Mouse (Mus musculus) skeletal muscle tissue, adult 2 months (tissue): Measurements from ENCODE around the gene Erich2.

ENCODE experiments used
- DNase-seq: peaks from one replicate; pipeline ENCODE4 v3.0.0-alpha.2; 2012; ENCODE audit warnings: low read depth, low spot score

Gene Erich2

DNA sequence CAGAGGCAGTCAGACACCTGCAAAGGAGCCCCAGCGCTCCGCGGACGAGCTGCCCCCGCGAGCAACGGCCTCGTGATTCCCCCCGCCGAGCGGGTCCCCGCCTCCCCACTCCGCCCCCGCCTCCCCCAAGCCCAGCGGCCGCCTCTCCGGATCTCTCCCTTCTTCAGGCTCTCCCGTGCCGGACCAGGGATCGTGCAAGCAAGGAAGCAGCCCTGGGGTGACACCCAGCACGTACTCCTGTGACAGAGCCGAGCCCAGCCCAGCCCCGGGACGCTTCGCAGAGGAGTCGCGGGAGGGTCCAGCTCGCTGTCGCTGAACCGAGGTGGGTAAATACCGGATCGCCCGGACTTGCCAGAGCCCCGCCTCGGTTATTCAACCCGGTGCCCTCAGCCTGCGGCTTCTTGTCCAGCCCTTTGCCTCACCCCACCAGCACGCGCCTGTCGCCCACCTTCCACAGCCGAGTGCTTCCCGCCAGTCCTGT, 53.4 kb downstream of the Erich2 start:
- no peak for DNase-seq

DNA sequence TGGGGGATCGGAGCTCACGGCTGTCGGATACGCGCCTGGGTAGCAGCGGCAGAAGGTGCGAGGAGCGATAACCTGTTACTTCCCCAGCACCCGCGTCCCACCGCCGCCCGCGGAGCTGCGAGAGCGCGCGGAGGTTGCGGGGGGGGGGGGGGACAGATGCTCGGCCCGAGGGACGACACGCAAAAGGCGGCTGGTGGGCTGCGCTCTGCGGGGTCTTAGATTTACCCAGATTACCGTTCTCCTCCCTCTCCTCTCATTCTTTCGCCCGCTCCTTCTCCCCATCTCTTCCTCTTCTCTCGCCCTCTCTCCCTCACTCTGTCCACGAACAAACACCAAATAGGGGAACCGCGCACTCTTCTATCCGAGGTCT, 54.0 kb downstream of the Erich2 start:
- no peak for DNase-seq

DNA sequence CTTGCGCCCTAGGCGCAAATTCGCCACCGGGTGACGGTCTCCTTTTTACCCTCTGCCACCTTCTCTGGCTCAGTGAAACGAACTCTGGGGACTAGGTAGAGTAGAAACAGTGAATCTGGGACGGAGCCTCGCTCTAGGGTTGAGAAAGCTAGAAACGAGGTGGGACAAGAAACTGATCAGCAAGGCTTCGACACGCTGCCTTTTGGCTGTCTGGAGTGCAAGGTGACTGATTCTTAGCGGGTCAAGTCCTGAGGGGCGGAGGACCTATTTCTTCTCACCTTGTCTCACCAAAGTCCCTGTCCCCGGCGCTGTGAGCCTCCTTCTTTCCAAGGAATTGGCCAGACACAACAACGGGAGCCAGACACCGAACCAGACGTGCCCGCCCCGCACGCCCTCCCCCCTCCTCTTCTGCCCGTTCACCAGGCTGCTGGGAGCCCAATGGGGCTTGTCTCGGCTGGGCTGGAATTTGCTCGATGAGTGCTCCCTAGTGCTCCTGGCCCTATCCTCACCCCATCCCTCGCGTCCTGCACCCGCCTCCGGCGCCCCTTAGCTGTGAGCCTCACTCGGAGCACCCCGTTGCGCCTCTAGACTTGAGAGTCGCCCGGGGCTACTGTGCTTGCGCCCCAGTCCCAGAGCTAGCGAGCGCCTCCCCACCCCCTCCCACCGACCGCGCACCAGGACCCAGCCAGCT, 54.5 kb downstream of the Erich2 start:
- no peak for DNase-seq

DNA sequence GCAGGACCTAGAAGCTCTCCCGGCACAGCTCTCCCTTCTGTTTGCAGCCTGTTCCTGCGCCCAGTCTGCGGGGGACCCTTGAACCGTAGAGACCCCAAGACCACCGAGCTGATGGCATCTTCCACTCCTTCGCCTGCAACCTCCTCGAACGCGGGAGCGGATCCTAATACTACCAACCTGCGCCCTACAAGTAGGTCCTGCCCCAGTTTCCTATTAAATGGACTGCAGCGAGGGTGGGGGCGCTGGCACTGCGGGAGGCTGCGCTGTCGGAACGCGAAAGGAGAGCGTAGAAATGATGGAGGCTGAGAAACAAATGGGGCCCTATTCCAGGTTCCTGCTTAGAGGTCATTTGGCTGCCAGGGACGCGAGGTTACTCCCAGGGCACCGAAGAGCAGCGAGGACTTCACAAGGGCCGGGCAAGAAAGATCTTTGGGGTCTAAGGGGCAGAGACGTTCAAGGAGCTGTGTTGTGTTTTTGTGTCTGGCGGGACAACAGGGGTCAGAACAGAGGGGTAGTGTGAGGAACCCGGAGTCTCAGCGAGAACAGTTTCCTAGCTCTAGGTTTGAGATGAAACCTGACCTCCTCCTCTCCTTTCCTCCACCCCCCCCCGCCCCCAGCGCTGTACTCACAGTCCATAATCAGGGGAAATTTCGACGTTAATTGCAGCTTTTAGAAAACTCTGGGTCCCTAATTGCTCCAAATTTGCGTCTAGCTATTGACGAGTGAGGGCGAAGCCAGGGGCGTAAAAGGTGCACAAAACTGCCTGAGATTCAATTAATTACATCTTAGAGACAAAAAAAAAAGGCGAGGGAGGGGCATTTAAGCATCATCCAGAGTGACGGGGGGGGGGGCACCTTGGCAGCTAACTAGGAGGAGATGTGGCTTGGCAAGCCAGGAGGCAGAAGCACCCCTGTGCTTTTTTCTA, 55.4 kb downstream of the Erich2 start:
- no peak for DNase-seq

DNA sequence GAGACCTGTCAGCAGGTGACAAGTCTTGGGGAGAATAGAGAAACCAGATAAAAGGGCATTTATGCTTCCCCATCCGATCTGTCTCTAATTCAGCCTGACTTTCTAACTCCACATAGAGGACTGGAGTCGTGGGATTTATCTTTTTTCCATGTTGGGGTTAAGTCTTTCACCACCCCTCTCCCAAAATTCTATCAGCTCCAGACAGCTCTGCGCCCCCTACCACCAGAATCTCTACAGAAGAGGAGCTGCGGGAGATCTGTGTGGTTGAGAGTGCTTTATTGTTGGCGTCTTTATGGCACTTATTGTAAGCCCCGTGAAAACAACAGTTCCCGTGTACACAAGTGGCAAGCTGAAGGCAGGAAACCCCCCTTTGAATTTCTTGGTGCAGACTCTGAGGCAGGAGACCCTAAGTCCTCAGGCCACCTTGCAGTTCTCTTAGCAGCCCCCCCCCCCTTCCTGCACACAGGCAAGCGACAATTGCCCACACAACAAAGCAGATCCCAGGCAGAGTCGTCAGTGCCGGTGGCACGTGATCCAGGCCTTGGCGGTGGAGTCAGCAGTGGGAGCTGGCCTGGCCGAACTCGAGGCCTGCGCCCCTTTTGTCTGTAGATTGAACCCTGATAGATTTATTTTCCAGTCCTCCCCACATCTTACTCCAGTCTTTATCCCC, 56.2 kb downstream of the Erich2 start:
- DNase-seq, result no peak

DNA sequence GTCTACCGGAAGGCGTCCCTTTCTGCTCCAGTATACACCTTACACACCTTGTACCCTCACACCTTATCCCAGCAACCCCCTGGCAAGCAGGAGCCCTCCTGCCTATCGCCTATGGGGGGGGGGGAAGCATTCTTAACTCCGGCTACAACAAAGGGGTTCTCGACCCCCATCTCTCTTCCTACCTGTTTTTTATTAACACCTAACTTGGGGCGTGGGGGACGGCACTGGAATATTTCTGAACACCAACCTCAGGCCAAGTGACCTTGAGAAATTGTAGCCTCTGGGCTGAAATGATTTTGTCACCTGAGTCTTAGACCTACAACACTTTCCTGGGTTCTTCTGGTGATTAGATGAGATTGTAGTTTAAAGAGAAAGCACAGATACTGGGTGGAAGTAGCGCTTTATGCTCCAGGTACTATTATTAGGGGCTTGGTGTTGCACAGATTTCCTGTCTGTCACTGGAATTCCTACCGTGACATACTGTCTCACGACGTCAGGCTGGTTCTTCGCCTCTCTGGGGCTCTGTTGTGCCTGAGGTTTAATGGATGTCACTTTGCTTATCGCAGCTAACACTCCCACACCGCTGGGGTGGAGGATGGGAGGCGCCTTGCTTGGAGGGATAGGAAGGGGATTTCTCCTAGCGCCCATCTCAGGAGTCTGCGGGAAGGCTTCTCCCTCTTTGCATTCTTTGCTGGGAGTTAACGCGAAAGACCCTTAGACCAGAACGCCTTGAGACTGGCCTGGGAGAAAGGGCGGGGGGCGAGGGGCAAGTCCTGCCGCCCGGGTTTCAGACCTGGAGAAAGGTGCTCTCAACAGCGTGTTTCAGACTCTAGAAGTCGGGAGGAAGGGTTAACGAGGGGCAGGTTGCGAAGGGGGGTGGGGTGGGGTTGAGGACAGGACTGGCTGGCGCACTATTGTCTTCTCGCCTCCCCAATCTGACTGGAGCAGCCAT, 57.3 kb downstream of the Erich2 start:
- DNase-seq, result no peak

DNA sequence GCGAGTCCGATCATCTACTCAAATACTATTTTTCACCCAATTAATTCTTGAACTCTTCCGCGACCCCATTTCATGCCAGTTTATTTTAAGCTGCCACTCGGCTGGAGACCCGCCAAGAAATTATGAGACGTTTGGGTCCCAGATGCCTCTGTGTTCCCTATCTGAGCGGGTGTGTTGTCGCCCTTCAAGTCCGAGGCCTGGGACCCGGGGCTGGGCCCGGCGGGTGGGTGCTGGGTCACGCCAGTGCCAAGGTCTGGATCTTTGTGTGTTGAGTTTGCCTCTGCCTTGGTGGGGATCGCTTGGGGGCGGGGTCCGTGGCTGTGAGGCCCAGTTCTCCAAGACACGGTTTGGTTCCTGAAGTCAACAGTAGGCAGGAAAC, 58.0 kb downstream of the Erich2 start:
- no peak for DNase-seq

DNA sequence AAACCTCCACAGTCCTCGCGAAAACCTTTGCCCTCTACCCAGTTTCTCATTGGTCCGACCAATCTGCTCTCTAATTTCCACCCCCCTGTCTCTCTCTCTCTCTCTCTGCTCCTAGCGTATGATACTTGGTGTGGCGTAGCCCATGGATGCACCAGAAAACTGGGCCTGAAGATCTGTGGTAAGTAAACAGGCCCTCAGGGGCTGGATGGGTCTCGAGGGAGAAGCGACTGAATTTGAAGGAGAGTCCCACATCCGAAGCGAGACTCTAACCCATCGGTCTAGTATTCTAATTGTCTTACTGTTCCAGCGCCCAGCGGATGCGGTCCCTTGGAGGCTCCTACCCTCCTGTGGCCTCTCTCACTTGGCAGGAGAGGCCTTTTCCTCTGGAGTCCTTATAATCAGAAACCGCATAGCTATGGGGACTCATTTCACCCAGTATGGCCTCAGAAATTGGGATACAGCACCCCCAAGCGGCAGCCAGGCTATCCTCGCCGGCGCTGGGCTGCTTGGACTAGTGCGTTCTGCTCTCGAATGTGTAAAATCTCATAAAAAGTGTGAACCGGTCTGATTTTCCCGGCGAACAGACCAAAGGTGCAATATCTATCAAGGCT, 58.6 kb downstream of the Erich2 start:
- DNase-seq, result no peak

DNA sequence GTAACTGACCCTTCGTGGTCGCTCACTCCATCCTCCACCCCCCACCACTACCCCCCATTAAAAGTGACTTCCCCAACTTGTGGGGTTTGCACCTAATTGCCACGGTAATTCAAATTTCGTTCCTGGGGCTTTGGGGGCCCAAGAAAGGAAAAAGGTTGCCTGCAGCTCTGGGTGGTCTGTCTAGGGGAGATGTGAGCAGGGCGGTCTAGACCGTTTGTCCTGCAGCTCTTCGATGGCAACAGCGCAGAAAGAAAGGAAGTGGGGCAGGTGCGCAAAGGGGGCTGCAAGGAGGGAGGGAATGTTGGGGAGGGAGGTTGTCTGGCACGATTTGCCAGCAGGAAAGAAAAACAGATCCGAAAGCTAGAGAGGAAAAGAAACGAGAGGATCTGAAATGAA, 59.1 kb downstream of the Erich2 start:
- DNase-seq, result no peak

DNA sequence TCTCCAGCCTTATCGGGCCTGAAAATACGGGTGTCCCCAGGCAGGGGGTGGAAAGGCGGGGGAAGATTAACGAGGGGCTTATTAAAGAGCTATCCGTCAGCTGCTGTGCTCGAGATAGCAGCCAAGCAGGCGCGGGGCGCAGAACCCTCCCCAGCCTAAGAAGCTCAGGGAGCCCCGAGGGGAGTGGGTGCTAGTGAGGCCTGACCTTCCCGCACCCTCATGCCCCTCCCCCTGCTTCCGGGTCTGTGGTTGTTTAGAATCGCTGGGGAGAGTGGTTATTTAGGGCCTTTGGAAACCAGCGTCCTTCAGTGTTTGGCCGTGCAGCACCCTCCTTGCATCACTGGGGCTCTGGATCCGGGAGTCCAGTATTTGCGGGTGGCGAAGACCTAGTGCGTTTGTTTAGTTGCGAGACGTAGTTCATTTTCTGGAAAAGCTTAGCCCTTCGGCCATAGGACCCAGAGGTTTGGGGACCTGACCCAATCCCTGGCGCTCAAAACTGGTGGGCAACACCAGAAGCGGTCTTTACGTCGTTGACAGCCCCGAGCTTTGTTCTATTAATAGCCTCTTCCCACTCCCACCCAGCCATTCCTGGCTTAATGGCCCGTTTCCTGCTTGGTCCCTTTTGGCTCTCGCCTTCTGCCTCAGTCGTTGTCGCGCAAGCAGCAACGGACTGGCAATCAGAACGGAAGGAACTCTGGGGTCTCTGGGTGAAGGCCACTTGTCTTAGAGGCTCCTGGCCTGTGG, 59.8 kb downstream of the Erich2 start:
- DNase-seq, result no peak

DNA sequence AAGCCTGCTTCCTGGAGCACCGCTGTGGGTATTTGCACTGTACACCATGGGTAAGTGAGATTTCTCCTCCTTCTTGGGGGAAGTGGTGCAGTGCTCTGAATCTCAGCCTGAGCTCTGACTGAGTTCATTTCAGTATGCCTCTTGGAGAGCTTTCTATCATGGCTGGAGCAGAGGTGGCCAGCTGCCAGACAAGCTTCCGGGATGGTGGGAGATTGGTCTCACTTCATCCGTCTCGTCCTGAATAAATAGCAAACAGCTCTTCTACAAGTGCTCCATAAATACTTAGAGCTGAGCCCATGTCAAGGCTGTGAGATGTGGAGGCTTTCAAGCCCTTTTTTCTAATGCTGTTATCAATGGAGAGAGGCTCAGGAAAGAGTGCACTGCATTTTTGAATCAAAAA, 63.1 kb downstream of the Erich2 start:
- no peak for DNase-seq

DNA sequence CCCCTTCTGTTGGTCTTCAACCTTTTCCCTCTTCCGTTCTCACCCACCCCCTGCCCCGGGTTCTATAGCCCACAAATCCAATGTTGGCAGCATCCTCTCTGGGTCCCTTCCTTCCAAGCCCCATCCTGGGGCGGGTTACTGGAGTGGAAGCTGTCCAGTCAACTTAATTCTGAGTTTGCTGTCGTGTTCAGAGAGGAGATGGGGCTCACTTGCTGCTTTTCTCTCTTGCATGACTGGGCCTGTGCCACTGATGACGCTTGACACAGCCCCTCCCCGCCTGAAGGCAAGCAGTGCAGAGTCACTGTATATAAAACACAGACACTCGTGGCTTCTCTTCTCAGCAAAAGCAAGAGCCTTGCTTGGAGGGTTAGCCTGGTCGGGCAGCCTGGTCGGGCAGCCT, 63.6 kb downstream of the Erich2 start:
- no peak for DNase-seq

DNA sequence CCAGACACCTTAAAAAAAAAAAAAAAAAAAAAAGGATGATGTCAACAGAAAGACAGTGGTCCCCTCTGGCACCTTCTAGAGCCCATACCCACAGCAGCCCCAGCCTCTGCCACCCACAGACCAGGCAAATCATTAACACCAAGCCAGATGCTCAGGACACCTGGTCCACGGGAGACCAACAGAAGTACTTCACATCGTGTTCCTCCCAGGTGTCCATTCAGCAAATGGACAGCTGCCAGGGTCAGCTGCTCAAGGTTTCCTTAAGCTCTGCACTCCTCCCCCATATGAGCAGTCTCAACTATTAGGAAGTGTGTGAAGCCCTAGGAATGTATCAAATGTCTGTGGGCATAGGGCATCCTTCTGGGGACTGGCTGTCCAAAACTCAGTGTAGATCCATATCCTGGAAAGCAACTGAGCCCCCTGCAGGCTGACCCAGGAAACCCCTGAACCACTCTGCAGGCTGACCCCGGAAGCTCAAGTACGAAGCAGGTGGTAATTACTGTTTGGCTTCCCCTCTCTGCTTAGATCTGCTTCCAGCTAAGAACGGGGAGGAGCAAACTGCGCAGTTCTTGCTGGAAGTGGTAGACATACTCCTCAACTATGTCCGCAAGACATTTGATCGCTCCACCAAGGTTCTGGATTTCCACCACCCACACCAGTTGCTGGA, 65.1 kb downstream of the Erich2 start:
- no peak for DNase-seq

DNA sequence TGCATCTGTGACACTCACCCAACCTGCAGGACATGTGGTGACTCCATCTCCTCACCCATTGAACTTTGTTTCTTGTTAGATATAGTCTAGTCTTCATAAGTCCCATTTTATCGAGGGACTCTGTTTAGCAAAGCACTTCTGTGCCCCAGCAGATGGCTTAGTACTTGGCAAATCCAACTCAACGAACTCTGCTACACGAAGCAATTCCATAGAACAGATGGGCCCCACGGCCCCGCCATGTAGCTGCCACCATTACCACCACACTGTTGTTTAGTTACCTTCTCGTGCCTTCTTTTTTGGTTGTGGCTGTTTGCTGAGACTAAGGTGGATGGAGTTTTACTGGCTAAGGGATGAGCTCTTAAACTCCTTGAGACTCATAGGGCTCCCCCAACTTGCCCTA, 79.6 kb downstream of the Erich2 start:
- no peak for DNase-seq
